Mouse (Mus musculus) G1E (cell line): Measurements from ENCODE around the gene Atp6v0a2.

Experiments used
- CTCF ChIP-seq: IDR thresholded peaks from 2 replicates; pipeline ENCODE4 v1.5.1; 2012; ENCODE audit warnings: low read depth, low read length, inconsistent platforms, mixed read lengths
- GATA1 ChIP-seq: IDR thresholded peaks from 2 replicates; pipeline ENCODE4 v1.6.1; 2012; ENCODE audit warnings: borderline replicate concordance, low read length, inconsistent platforms, mixed read lengths
- GATA2 ChIP-seq: IDR thresholded peaks from 2 replicates; pipeline ENCODE4 v1.6.1; 2012; ENCODE audit warnings: low read depth, low read length, inconsistent platforms, borderline replicate concordance
- POLR2AphosphoS5 ChIP-seq: IDR thresholded peaks from 2 replicates; pipeline ENCODE4 v1.6.1; 2012; ENCODE audit warnings: low read depth, low read length, inconsistent platforms; ENCODE audit not compliant: insufficient replicate concordance

GRCm38 (mm10) chr5:124746220-124746619 is 117.8 kb downstream of the Atp6v0a2 start:
- TF ChIP-seq GATA1 (no peak), CTCF (no peak), GATA2 (no peak), POLR2AphosphoS5 (no peak)
